Mouse (Mus musculus): ENCODE results near the gene Gm16223.

Gm16223 gene

DNA sequence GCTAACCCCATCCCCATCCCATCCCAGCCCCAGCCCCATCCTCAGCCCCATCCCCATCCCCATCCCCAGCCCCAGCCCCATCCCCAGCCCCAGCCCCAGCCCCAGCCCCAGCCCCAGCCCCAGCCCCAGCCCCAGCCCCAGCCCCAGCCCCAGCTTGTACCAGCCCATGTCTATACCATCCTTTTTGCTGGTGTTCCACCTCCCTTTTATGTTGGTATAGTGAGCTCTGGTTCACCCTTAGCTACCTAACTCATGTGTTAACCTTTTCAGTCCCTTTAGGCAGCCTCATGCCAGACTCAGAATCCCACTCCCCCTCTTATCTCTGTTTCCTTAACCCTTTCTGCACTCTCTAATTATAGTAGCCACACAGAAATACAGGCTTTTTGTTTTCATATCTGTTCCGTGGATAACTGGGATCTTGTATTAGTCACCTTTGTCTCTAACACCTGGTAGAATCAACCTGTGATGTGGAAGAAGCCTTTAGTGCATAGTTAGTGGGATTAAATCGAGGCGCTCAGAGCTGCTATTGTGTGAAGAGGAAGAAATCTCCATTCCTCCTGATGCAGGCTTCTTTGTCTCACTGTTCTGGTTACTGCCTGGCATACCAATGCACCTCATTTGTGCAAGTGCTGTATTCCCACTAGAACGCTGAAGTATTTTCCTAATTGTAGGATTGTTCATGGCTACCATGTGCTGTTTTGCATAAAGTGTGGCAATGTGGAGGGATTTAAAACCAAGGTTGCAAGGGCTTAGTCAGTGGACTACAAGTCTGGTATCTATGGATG lies 144.0 kb downstream of the Gm16223 start:
- in situ Hi-C loops (cut with MboI; ENCODE audit: low sequenced_read_pairs): no loop called here

DNA sequence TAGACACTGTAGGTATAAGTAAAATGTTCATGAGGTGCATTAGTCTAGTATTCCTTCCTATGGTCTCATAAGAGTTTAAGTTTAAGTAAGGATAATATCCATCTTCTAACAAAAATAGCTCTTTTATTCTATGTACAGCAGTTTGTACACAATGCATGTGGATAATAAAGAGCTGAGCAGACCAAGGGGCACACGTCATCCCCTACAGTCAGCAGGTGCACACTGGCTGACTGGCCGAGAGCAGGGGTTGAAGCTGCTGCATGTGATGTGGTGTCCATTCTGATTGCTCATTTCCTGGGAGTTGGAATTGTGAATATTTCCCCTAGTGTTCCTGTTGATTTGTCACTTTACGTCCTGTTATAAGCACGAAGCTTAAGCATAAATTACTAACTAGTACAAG lies 144.6 kb downstream of the Gm16223 start:
- in situ Hi-C loops (cut with MboI; ENCODE audit: low sequenced_read_pairs): no loop called here

DNA sequence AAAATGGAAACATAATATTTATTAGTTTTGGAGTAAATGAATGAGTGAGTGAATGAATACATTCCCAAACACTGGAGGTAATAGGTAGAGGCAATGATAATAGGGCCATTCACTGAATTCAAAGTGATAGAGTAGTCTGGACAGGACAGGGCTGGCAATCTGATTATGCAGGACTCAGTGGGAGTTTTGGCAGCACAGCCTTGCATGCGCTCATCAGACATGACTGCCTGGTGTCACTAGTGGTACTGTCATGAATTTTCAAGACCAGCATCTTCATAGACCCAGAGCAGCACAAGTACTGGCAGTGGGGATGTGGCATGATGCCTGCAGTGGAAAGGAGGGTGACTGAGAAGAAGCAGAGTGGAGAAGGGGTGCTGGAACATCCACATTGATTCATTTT lies 157.1 kb downstream of the Gm16223 start:
- in situ Hi-C loops (cut with MboI; ENCODE audit: low sequenced_read_pairs): no loop called here

DNA sequence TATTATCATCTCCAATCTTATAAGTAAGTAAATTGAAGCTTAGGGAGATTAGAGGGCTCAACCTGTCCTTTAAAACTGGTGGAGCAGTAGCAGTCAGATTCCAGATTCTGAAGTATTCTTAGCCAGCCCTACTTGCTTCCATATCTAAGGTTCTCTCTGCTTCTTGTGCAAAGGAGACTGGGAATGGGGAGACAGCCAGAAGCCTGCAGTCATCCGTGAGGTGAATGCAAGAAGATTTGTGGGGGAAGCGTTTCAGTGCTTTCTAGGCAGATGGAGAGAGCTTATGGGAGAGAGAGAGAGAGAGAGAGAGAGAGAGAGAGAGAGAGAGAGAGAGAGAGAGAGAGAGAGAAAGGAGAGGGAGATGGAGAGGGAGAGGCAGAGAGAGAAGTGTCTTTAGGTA lies 160.9 kb downstream of the Gm16223 start:
- in situ Hi-C loops (cut with MboI; ENCODE audit: low sequenced_read_pairs): no loop called here

DNA sequence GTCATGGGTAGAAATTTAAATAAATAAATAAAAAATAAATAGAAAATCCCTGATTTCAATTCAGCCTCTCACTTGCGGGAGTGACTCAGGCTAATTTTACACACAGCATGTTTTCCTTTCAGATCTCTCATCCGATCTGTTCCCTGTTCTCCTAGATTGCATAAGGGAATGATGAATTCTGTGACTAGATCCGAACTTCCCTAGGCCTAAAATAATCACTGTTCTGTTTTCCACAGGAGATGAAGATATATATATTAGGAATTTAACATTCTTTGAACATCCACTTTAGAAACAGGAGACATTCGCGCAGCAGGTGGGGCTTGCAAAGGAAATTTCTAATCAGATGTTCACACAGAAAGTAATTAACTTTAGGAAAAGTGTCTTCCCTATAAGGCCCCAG lies 171.5 kb downstream of the Gm16223 start:
- in situ Hi-C loops (cut with MboI; ENCODE audit: low sequenced_read_pairs): no loop called here

DNA sequence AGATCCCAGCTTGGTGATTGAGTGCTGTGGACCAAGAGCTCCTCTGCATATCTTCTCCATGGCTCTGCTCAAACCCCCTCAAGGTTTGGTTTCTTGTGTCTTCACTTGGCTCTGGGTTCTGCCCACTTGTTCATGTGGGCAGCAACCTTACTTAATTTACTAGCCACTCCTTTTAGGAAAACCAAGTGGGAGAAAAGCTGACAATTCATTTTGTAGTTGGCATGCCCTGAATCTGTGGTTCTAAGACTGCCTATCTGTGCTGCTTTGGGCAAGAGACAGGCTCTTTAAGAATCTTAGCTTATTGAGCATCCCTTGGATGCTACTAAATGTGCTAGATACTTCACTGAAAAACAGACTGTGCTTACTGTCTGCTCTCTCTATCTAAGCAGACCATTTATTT lies 172.0 kb downstream of the Gm16223 start:
- in situ Hi-C loops (cut with MboI; ENCODE audit: low sequenced_read_pairs): no loop called here

DNA sequence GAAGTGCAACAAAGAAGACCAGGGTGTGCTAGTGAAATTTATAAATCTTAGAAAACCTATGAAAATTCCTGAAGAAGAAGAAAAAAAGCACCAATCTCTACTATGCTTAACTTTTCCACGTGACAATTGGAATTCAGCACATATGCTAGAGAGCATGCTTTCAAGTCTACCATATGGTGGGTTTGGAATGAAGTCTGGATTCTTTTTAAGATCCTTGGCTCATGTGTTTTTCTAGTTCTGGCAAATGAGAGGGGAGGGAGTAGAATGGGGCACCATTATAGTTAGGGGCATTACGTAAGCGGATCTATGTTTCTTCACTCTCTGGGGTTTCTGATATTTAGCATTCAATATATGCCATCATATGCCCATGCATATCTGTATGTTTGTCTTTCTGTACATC lies 182.6 kb downstream of the Gm16223 start:
- in situ Hi-C loops (cut with MboI; ENCODE audit: low sequenced_read_pairs): no loop called here
